Comparison of ENCODE assay signal across 12 mouse cellular contexts in genomic region chr11:11960227-11960626, GRCm38 (mm10).
DNase-seq lines count a peak whose midpoint lies in the region; ATAC-seq and TF ChIP-seq lines count a peak whose summit lies in the region.
"Had no signal": no experiment of that assay in that cellular context is flagged by ENCODE, and none has a peak within 500 bp of the region (broad histone marks: within the 10 kb centered on the region; RNA-seq: fewer than 3 reads in every experiment).

No protein-coding gene starts in this region.

- DNase-seq in hindbrain, embryonic 10.5 days (ENCODE audit: low spot score) = no peak
- DNase-seq in hindbrain, embryonic 14.5 days (ENCODE audit: low spot score) = no peak
- no peak for DNase-seq in CH12.LX (ENCODE audit: extremely low read depth)
- DNase-seq in embryonic facial prominence, embryonic 10.5 days (ENCODE audit: low spot score) = peak; percentile 9
- no peak for DNase-seq in limb, embryonic 10.5 days (ENCODE audit: low spot score)
- no peak for DNase-seq in natural killer cell, adult 2 months (ENCODE audit: low spot score in 2 of 2)
- DNase-seq in kidney, adult 9 months = no peak
- DNase-seq: adrenal gland, postnatal 10 days; gastrocnemius, postnatal 10 days had no signal

- in situ Hi-C loops in CH12.LX (cut with MboI; ENCODE audit: low pct_ligation_motif_present, low pct_unique_long_range_greater_than_20kb, low sequenced_read_pairs) = loop anchor here (25.0 kb wide), 1 partner anchor 273 kb away; the partner anchor contains the start of gene Ikzf1

- H3K36me3 ChIP-seq in hindbrain, embryonic 10.5 days = peaks cover 73% of the 10 kb centered on the region
- no peaks in the 10 kb centered on the region; the same call in 1 of the 2 replicates for H3K36me3 ChIP-seq in hindbrain, embryonic 14.5 days (replicated peaks; ENCODE audit: control insufficient read depth, insufficient read depth)
- H3K36me3 ChIP-seq in CH12.LX (replicated peaks in 1 of 2; ENCODE audit: control insufficient read depth in 1 of 2, insufficient read depth in 1 of 2, low read length in 1 of 2) = no peaks in the 10 kb centered on the region
- H3K36me3 ChIP-seq in embryonic facial prominence, embryonic 10.5 days (replicated peaks) = peaks cover 76% of the 10 kb centered on the region
- H3K36me3 ChIP-seq in limb, embryonic 10.5 days = peaks cover 84% of the 10 kb centered on the region

- no peak overlapping the region for H3K4me3 ChIP-seq in hindbrain, embryonic 10.5 days
- H3K4me3 ChIP-seq in hindbrain, embryonic 14.5 days (replicated peaks; ENCODE audit: low read length) = no peak overlapping the region
- H3K4me3 ChIP-seq in CH12.LX (replicated peaks in 1 of 3; ENCODE audit: low read depth in 2 of 3, low read length in 2 of 3, poor library complexity in 1 of 3) = no peak overlapping the region
- H3K4me3 ChIP-seq in embryonic facial prominence, embryonic 10.5 days = no peak overlapping the region
- H3K4me3 ChIP-seq in limb, embryonic 10.5 days = no peak overlapping the region
- H3K4me3 ChIP-seq: forebrain, embryonic 12.5 days; myocyte had no signal

- H3K4me2 ChIP-seq in hindbrain, embryonic 14.5 days (replicated peaks) = no peak overlapping the region
- peak overlapping the region; percentile 69 for H3K4me2 ChIP-seq in CH12.LX (ENCODE audit: insufficient read depth, low read depth, poor library complexity, severe bottlenecking)
- H3K4me2 ChIP-seq: forebrain, embryonic 12.5 days had no signal

- no peak for TF ChIP-seq RAD21 in CH12.LX (IDR thresholded peaks at IDR 0.05; ENCODE audit: low read depth, low read length)

- peak; percentile 48 for TF ChIP-seq POLR2A in CH12.LX (IDR thresholded peaks at IDR 0.05; ENCODE audit: low read depth, low read length)

- H3K9me3 ChIP-seq in hindbrain, embryonic 10.5 days = no peaks in the 10 kb centered on the region
- H3K9me3 ChIP-seq in hindbrain, embryonic 14.5 days (ENCODE audit: control insufficient read depth, low read length) = no peaks in the 10 kb centered on the region
- H3K9me3 ChIP-seq in CH12.LX (replicated peaks; ENCODE audit: low read length) = no peaks in the 10 kb centered on the region
- H3K9me3 ChIP-seq in embryonic facial prominence, embryonic 10.5 days = no peaks in the 10 kb centered on the region
- no peaks in the 10 kb centered on the region for H3K9me3 ChIP-seq in limb, embryonic 10.5 days (replicated peaks)
- H3K9me3 ChIP-seq: forebrain, embryonic 12.5 days had no signal

- no peaks in the 10 kb centered on the region for H3K79me2 ChIP-seq in CH12.LX (replicated peaks; ENCODE audit: control insufficient read depth, extremely low read depth, insufficient read depth, poor library complexity, severe bottlenecking)

- 76% methylated on average over 2 of the region's 2 CpGs for WGBS in hindbrain, embryonic 10.5 days
- WGBS in hindbrain, embryonic 14.5 days = 67% methylated on average over 2 of the region's 2 CpGs
- WGBS in embryonic facial prominence, embryonic 10.5 days = 76% methylated on average over 2 of the region's 2 CpGs
- WGBS in limb, embryonic 10.5 days = 76% methylated on average over 2 of the region's 2 CpGs

- peaks cover 36% of the 10 kb centered on the region for H3K4me1 ChIP-seq in hindbrain, embryonic 10.5 days (replicated peaks)
- H3K4me1 ChIP-seq in hindbrain, embryonic 14.5 days (replicated peaks; ENCODE audit: control insufficient read depth, insufficient read depth, low read length) = 0 out of 2 replicates have a peak, but pooled peaks cover 4% of the 10 kb centered on the region
- H3K4me1 ChIP-seq in CH12.LX (ENCODE audit: control insufficient read depth in 1 of 2, insufficient read depth in 2 of 2) = peaks cover 35 to 91% of the 10 kb centered on the region in 2 experiments
- H3K4me1 ChIP-seq in embryonic facial prominence, embryonic 10.5 days = peaks cover 59% of the 10 kb centered on the region
- H3K4me1 ChIP-seq in limb, embryonic 10.5 days = peaks cover 42% of the 10 kb centered on the region

- dilution Hi-C loops in CH12.LX (cut with MboI; ENCODE audit: extremely low pct_ligation_motif_present, extremely low pct_unique_long_range_greater_than_20kb, low sequenced_read_pairs) = loop anchor here (25.0 kb wide), 1 partner anchor 148 kb away; the partner anchor contains the start of gene Fignl1

- H3K9ac ChIP-seq in hindbrain, embryonic 14.5 days = no peak overlapping the region
- peak overlapping the region; percentile 20 for H3K9ac ChIP-seq in CH12.LX (ENCODE audit: insufficient read depth, low read depth)
- H3K9ac ChIP-seq: forebrain, embryonic 12.5 days had no signal

- H3K27ac ChIP-seq in hindbrain, embryonic 10.5 days = peak overlapping the region; percentile 60; the same call in 1 of the 2 replicates
- H3K27ac ChIP-seq in hindbrain, embryonic 14.5 days = no peak overlapping the region
- H3K27ac ChIP-seq in CH12.LX (ENCODE audit: insufficient read depth, low read depth) = peak overlapping the region; percentile 97
- peak overlapping the region; percentile 77 for H3K27ac ChIP-seq in embryonic facial prominence, embryonic 10.5 days (replicated peaks)
- peak overlapping the region; percentile 59; the same call in 1 of the 2 replicates for H3K27ac ChIP-seq in limb, embryonic 10.5 days

- TF ChIP-seq EP300 in CH12.LX (IDR thresholded peaks at IDR 0.05; ENCODE audit: low read length) = no peak

- TF ChIP-seq CTCF in CH12.LX (conservative IDR thresholded peaks at IDR 0.05 in 1 of 2, IDR thresholded peaks at IDR 0.05 in 1 of 2; ENCODE audit: low read depth in 2 of 2, low read length in 2 of 2) = no peak

- ATAC-seq in hindbrain, embryonic 14.5 days (ENCODE audit: low FRiP score) = no peak
- ATAC-seq: inflammation-experienced regulatory T-cells, adult 6 months had no signal

- no peaks in the 10 kb centered on the region for H3K27me3 ChIP-seq in hindbrain, embryonic 10.5 days (ENCODE audit: insufficient read depth, poor library complexity, severe bottlenecking)
- no peaks in the 10 kb centered on the region for H3K27me3 ChIP-seq in hindbrain, embryonic 14.5 days (ENCODE audit: control insufficient read depth, insufficient read depth, low read length)
- no peaks in the 10 kb centered on the region for H3K27me3 ChIP-seq in CH12.LX (replicated peaks)
- H3K27me3 ChIP-seq in embryonic facial prominence, embryonic 10.5 days (replicated peaks; ENCODE audit: low read depth, poor library complexity, severe bottlenecking) = no peaks in the 10 kb centered on the region
- no peaks in the 10 kb centered on the region for H3K27me3 ChIP-seq in limb, embryonic 10.5 days (ENCODE audit: low read depth, poor library complexity, severe bottlenecking)
- H3K27me3 ChIP-seq: forebrain, embryonic 12.5 days had no signal

TF ChIP-seq in CH12.LX, 34 proteins besides CTCF, POLR2A, EP300 and RAD21 (continues in another document):
- TF ChIP-seq HCFC1 (IDR thresholded peaks at IDR 0.05; ENCODE audit: low read depth, low read length) (no peak), ZKSCAN1 (IDR thresholded peaks at IDR 0.05; ENCODE audit: borderline replicate concordance, low read depth, low read length) (no peak), ETS1 (conservative IDR thresholded peaks at IDR 0.05; ENCODE audit: low read depth, low read length) (no peak), E2F4 (IDR thresholded peaks at IDR 0.05; ENCODE audit: insufficient replicate concordance, low read depth, low read length) (no peak), PAX5 (IDR thresholded peaks at IDR 0.05; ENCODE audit: low read length) (no peak), ZMIZ1 (IDR thresholded peaks at IDR 0.05; ENCODE audit: low read depth, low read length) (no peak), UBTF (IDR thresholded peaks at IDR 0.05; ENCODE audit: low read depth, low read length) (0 out of 2 replicates have a peak, but pooled peaks have one; percentile 29), NRF1 (IDR thresholded peaks at IDR 0.05; ENCODE audit: low read depth, low read length) (no peak), IRF4 (IDR thresholded peaks at IDR 0.05; ENCODE audit: low read depth, low read length) (peak; percentile 51; the same call in 1 of the 2 replicates), TBP (conservative IDR thresholded peaks at IDR 0.05; ENCODE audit: low read depth, low read length) (no peak; the same call in 1 of the 2 replicates), MEF2A (IDR thresholded peaks at IDR 0.05; ENCODE audit: borderline replicate concordance, low read depth, low read length) (peak; percentile 38; the same call in 1 of the 2 replicates), CHD1 (IDR thresholded peaks at IDR 0.05; ENCODE audit: low read depth, low read length) (no peak), MAX (IDR thresholded peaks at IDR 0.05; ENCODE audit: low read length) (no peak), TCF12 (IDR thresholded peaks at IDR 0.05; ENCODE audit: low read depth, low read length) (peak; percentile 45; the same call in 1 of the 2 replicates), MAFK (IDR thresholded peaks at IDR 0.05; ENCODE audit: insufficient replicate concordance, low read length) (0 out of 2 replicates have a peak, but pooled peaks have one; percentile 0), JUND (conservative IDR thresholded peaks at IDR 0.05; ENCODE audit: low read depth, low read length) (no peak), RCOR1 (conservative IDR thresholded peaks at IDR 0.05; ENCODE audit: low read depth, low read length) (no peak), GABPA (IDR thresholded peaks at IDR 0.05; ENCODE audit: insufficient replicate concordance, low read depth, low read length) (no peak), USF2 (conservative IDR thresholded peaks at IDR 0.05; ENCODE audit: low read depth, low read length) (no peak), SMC3 (IDR thresholded peaks at IDR 0.05; ENCODE audit: low read depth, low read length) (no peak), KAT2A (IDR thresholded peaks at IDR 0.05; ENCODE audit: insufficient replicate concordance, low read length) (0 out of 2 replicates have a peak, but pooled peaks have one; percentile 3), POLR2AphosphoS2 (IDR thresholded peaks at IDR 0.05; ENCODE audit: low read depth, low read length) (no peak), NELFE (IDR thresholded peaks at IDR 0.05; ENCODE audit: low read depth, low read length) (no peak), USF1 (IDR thresholded peaks at IDR 0.05; ENCODE audit: low read depth, low read length) (no peak), SIN3A (IDR thresholded peaks at IDR 0.05; ENCODE audit: low read length) (no peak), JUN (IDR thresholded peaks at IDR 0.05; ENCODE audit: insufficient read depth, low read depth, low read length) (no peak), BHLHE40 (IDR thresholded peaks at IDR 0.05; ENCODE audit: low read depth, low read length) (no peak), MYC (IDR thresholded peaks at IDR 0.05; ENCODE audit: low read depth, low read length) (no peak), CHD2 (IDR thresholded peaks at IDR 0.05; ENCODE audit: low read length) (peak; percentile 33; the same call in 1 of the 2 replicates), MAZ (IDR thresholded peaks at IDR 0.05; ENCODE audit: low read depth, low read length) (no peak), ELF1 (IDR thresholded peaks at IDR 0.05; ENCODE audit: low read depth, low read length) (no peak), ZC3H11A (IDR thresholded peaks at IDR 0.05; ENCODE audit: low read depth, low read length) (no peak)
